Mouse (Mus musculus): ENCODE results near the gene Clasp2.

The Clasp2 gene

GRCm38 (mm10) chr9:113930534-113931374, 189.5 kb downstream of the Clasp2 start, which contains the start of gene Ubp1:
Gene Ubp1 (plus strand): TSS chr9:113930934.
- DNase-seq (ENCODE audit: low read depth, low spot score): peak; percentile 99

- DNase-seq (ENCODE audit: low read depth, low spot score): no peak
Measured at GRCm38 (mm10) chr9:113931375-113932099, 190.3 kb downstream of the Clasp2 start.

- peak; percentile 13 for DNase-seq (ENCODE audit: low read depth, low spot score)
Measured at GRCm38 (mm10) chr9:113932100-113932470, 190.8 kb downstream of the Clasp2 start.

DNA sequence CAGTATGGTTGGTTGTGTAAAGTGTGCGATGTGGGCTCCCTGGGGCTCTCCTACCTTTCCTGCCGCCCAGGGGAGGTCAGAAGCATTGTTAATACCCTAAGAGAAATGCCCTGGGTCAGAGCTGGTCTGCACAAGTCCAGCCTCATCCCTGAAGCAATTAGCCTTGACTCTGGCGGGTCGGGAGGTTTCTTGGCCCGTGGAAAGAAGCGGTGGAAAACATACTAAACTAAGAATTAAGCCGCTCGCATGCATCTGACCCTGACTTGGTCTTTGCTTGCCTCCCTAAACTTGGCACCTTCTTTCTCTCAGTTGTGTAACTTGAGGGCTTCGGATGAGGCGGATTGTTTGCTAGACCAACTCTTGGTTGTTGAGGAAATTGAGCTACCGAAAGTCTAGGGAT, 191.2 kb downstream of the Clasp2 start:
- no peak for DNase-seq (ENCODE audit: low read depth, low spot score)

GRCm38 (mm10) chr9:113935638-113936037, 194.4 kb downstream of the Clasp2 start:
- no peak for DNase-seq (ENCODE audit: low read depth, low spot score)

DNA sequence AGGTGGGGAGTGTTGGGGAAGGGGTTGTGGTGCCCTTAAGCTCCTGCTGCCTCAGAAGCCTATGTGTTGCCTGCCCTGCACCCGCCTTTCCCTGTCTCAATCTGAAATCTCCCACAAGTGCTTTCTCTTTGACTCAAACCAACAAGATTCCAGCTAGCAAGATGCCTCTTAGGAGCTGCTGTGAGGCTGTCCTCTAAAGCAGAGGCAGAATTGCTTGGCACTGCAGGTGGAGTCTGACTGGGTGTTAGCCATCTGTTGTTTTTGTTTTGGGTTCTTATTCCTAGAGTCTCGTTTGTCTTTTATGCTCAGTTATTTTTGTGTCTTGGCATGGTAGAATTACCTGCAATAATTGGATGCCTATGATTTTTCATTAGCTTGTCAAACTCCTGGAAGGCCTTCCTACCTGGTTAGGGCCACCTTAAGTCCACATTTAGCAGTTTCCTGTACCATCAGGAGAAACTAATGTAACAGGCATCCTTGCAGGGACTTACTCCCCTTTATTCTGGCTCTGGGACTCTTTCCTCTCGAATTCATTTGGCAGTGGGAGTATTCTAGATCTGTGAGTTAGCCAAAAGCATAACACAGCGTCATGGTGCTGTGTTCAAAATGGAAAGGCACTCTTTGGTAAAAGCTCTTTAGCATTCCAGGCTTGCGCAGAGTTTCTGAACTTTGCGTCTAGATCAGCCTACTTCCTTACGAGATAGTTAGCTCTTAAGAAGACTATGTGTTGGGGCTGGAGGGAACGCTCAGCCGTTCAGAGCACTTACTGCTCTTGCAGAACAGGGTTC, 198.0 kb downstream of the Clasp2 start:
- no peak for DNase-seq (ENCODE audit: low read depth, low spot score)

GRCm38 (mm10) chr9:113941103-113941805, 200.0 kb downstream of the Clasp2 start:
- no peak for DNase-seq (ENCODE audit: low read depth, low spot score)

- DNase-seq (ENCODE audit: low read depth, low spot score): no peak
Measured at GRCm38 (mm10) chr9:113943372-113943771, 202.1 kb downstream of the Clasp2 start.

GRCm38 (mm10) chr9:113947216-113947615, 205.9 kb downstream of the Clasp2 start:
- no peak for DNase-seq (ENCODE audit: low read depth, low spot score)

DNA sequence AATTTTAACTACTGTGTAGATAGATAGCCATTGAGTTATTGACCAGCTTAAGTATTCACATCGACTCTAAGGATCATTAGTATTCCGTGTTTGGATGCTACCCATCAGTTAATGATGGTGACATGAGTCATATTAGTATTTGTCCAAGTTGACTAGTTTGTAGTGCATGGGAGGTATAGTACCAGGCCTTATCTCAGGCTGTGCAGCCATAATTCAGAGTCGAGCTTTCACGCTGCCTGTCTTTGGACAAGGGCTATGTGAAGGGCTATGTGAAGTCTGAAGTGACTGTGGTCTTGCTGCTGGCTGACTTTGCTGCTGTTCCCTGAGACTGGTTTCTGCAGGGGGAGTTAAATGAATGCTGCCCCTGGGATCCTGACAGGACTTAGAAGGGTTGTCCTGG, 216.5 kb downstream of the Clasp2 start:
- DNase-seq (ENCODE audit: low read depth, low spot score): no peak

DNA sequence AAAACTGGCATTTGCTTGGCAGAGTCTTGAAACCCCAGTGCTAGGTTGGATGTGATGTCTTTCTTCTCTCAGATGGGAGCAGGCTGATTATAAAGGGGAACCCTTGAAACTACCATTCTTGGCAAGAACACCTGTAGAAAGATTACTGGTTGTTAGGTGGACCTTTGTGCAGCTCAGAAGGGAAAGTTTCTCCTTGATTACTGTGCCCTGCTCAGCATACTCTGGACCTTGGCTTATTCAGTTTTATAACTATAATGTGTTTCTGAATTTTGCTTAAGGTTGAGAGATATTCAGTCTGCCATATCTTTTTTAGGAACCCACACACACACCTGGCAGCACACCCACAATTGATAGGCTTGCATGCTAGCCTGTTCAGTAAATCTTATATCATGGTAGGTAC, 222.4 kb downstream of the Clasp2 start:
- no peak for DNase-seq (ENCODE audit: low read depth, low spot score)

DNA sequence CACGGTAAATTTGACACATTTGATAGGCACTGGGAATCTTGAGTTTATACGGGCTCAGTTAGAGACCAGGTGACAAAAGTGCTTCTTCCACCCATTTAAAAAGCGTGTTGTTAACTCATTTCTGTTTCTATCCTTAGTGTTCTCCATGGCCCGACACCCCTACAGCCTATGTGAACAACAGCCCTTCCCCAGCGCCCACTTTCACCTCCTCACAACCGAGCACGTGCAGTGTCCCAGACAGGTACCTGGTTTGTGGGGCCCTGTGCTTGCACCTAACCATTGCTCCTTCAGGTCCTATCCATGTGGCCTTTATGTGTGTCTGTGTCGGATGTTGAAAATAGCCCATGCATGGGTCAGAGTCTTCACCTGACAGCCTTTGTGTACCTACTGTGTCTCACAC, 223.1 kb downstream of the Clasp2 start:
- DNase-seq (ENCODE audit: low read depth, low spot score): no peak

DNA sequence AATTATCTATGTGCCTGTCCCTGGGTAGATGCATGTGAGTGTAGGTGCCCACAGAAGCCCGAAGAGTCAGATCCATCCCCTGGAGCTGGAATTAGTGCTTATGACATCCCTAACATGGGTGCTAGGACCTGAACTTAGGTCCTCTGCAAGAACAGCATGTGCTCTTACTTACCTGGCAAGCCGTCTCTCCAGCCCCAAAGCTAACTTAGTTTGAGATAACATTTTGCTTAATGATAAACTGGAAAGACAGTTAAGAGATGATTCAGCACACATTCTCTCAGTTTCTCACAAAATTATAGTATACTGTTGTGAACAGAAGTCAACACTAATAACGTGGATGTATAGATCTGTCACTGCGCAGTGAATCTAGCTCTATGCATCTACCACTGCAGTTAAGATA, 225.6 kb downstream of the Clasp2 start:
- no peak for DNase-seq (ENCODE audit: low read depth, low spot score)

DNA sequence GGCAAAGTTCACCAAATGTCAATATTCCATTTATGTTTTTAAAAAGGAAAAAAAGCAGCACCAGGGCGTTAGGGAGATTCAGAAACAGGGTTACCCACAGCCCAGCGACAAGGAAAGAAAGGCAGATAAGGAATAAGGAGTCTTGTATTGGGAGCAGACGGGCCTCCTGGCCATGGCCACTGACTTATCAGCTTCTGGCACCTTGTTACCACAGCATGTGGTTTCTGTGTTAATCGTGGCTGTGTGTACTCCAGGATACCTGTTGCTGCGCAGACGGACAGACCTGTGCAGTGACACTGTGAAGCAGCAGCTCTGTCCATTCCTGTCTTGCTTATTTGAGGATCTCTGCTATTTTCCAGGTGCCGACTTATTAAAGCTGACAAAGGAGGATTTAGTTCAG, 227.7 kb downstream of the Clasp2 start:
- DNase-seq (ENCODE audit: low read depth, low spot score): no peak
